Mouse (Mus musculus) liver, postnatal 0 days (tissue): ENCODE results near the gene Cadm2.

Experiments
- CTCF ChIP-seq: sonication (generic); IDR thresholded peaks from 2 replicates; pipeline ENCODE4 v1.5.1; 2016; ENCODE audit warnings: antibody characterized with exemption, low read depth
- EP300 ChIP-seq: IDR thresholded peaks from 2 replicates; pipeline ENCODE4 v1.6.1; 2016; ENCODE audit warnings: antibody characterized with exemption, low read depth, mild to moderate bottlenecking

DNA sequence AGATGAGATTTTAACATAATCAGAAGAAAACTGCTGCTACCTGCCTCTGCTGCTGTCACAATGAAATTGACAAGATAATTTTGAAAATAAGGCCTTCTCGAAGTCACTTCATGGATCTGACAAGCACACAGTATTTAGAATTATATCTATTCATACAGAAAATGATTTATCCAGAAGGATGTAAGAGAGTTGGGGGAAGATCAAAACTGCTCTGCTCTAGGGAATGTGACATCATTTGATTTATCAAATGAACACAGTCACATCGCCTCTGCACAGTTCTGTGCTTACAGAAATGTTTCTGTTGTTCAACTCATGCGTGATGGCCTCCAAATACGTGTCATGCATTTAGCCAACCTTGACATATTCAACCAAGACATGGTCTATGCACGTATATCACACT lies 437.8 kb downstream of the Cadm2 start:
- TF ChIP-seq CTCF = no peak
- no peak for TF ChIP-seq EP300
